Mouse (Mus musculus) liver, postnatal 0 days (tissue): ENCODE measurements around the gene Anp32b. TPM values are rescaled to one million over a fixed set of nuclear protein-coding genes. Genes with fewer than 3 reads are reported as not detected.

Source experiments
- ATAC-seq: fragments of 200-750 bp; cut with Nextera tagmentation; 2 replicates; pipeline ENCODE4 v1.8.0; 2017; ENCODE audit warnings: mild to moderate bottlenecking, moderate library complexity
- DNase-seq: peaks from one replicate; pipeline ENCODE4 v3.0.0-alpha.2; 2016
- H3K27ac ChIP-seq: fragments of 300-500 bp; sonication (generic); 2 replicates; pipeline ENCODE4 v1.5.1; 2014; ENCODE audit warnings: antibody characterized with exemption, moderate library complexity, mild to moderate bottlenecking, low read depth
- H3K27me3 ChIP-seq: fragments of 300-500 bp; sonication (generic); 2 replicates; pipeline ENCODE4 v1.6.1; 2014; ENCODE audit warnings: low read length, control low read depth, mixed read lengths; ENCODE audit not compliant: insufficient read depth
- H3K36me3 ChIP-seq: fragments of 300-500 bp; sonication (generic); replicated peaks from 2 replicates; pipeline ENCODE4 v1.6.1; 2014; ENCODE audit warnings: mild to moderate bottlenecking, control low read depth, low read length, moderate library complexity, mixed read lengths; ENCODE audit not compliant: insufficient read depth
- H3K4me1 ChIP-seq: fragments of 300-500 bp; sonication (generic); 2 replicates; pipeline ENCODE4 v1.6.1; 2014; ENCODE audit warnings: antibody characterized with exemption, mild to moderate bottlenecking, control low read depth; ENCODE audit not compliant: insufficient read depth
- H3K4me2 ChIP-seq: fragments of 300-500 bp; sonication (generic); 2 replicates; pipeline ENCODE4 v1.6.1; 2014; ENCODE audit warnings: low read depth, mild to moderate bottlenecking, low read length, moderate library complexity, mixed read lengths
- H3K4me3 ChIP-seq: fragments of 300-500 bp; sonication (generic); 2 replicates; pipeline ENCODE4 v1.5.1; 2014; ENCODE audit warnings: low read depth, low read length
- H3K9ac ChIP-seq: fragments of 300-500 bp; sonication (generic); replicated peaks from 2 replicates; pipeline ENCODE4 v1.6.1; 2014; ENCODE audit warnings: mild to moderate bottlenecking, moderate library complexity
- H3K9me3 ChIP-seq: fragments of 300-500 bp; sonication (generic); 2 replicates; pipeline ENCODE4 v1.6.1; 2016; ENCODE audit warnings: mild to moderate bottlenecking, control low read depth, low read length, mixed read lengths
- CTCF ChIP-seq: sonication (generic); IDR thresholded peaks from 2 replicates; pipeline ENCODE4 v1.5.1; 2016; ENCODE audit warnings: antibody characterized with exemption, low read depth
- EP300 ChIP-seq: IDR thresholded peaks from 2 replicates; pipeline ENCODE4 v1.6.1; 2016; ENCODE audit warnings: antibody characterized with exemption, low read depth, mild to moderate bottlenecking
- WGBS: fragments of 180-500 bp; shearing (Covaris S2); extraction: QIAGEN DNeasy Blood & Tissue Kit; methylation state at CpG from one replicate; pipeline ENCODE4 v1.1.7; 2014; ENCODE audit not compliant: insufficient replicate concordance; 5-methylcytosine and 5-hydroxymethylcytosine counted together
- polyA plus RNA-seq: library from polyadenylated mRNA; unstranded; fragments of >200 nt; fragmentation: Nextera tagmentation; extraction: Ambion mirVana; gene quantifications from 2 replicates; pipeline ENCODE4 v1.2.1, GENCODE M21; 2015

Gene Anp32b
- 184 and 188 TPM in 2 replicates for polyA plus RNA-seq

DNA sequence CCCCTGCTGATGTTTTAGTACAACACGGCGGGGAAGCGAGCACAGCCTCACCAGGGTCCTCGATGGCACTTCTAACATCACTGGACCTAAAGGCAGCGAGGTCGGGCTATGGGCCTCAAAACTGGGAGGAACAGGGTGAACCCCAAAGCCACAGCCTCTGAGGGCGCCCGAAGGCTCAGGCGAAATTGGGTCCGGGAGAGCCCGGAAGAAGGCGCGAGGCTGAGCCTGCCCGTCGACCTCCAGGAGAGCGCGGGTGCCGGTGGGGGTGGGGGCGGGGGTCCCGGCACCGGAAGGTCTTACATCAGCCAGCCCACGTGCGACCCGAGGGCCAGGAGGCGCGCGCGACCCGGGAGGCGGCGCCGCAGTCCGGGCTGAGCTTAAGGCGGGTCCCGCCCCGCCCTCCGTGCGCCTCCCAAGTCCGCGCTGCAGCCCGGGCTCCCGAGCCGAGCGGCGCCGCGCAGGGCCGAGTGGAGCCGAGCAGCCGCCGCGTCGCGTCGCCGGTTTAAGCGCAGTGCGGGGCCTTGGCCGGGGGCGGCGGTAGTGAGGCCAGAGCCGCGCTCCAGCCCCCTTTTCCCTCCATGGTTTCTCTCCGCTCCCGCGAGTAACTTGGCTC is at the start of gene Anp32b:
Gene Anp32b (plus strand): TSS at position 384 of the 613 bp plus-strand sequence.
- H3K9me3 ChIP-seq: no peaks in the 10 kb centered on the region
- peak within 1 kb of the TSS; percentile 94 for H3K27ac ChIP-seq
- peak within 1 kb of the TSS; percentile 70 for H3K4me3 ChIP-seq
- H3K9ac ChIP-seq: peak within 1 kb of the TSS; percentile 88
- DNase-seq (peak; percentile 94), ATAC-seq (peak; percentile 89)
- 0 out of 2 replicates have a peak, but pooled peaks cover 3% of the 10 kb centered on the region for H3K36me3 ChIP-seq
- TF ChIP-seq EP300 (no peak), CTCF (peak; percentile 75)
- H3K4me2 ChIP-seq: peak within 1 kb of the TSS; percentile 75
- peaks cover 54% of the 10 kb centered on the region for H3K4me1 ChIP-seq
- H3K27me3 ChIP-seq: no peaks in the 10 kb centered on the region
- under 1% methylated on average over 54 of the region's 66 CpGs for WGBS

DNA sequence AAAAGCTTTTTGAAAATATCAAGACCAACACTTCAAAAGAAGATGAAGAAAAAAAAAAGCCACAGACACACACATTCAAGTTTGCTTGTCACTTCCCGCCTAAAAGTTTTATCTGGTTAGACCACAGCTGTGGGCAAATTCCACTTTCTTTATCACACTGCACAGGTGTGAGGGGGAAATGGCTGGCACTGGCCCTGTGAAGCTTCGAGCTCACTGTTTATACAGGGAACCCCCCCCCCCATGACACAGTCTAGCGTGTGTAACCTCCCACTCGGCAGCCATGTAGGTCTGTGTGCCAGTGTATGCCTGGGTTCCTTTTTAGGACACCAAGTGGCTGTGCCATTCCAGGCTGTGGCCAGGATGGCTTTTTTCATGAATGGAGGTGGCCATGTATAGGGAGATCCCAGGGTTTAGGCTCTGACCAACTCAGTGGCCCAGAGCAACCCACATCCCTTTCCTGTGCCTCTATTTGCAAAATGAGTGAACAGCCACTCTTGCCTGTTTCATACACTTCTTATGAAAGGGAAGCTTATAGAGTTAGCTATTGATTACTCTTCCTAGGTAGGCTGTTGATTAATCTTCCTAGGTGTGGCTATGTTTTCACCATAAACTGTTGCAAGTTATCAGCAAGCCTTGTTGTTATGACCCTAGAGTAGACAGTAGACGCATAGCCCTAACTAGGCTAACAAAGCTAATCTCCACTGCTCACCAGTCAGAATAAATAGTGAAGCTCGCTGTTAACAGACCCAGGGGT is 46.5 kb upstream of the Anp32b start:
- H3K9me3 ChIP-seq: no peaks in the 10 kb centered on the region
- H3K4me2 ChIP-seq: peak overlapping the region; percentile 65
- peaks cover 20% of the 10 kb centered on the region for H3K36me3 ChIP-seq
- DNase-seq (peak; percentile 75), ATAC-seq (peak; percentile 88)
- H3K9ac ChIP-seq: peak overlapping the region; percentile 81
- no peaks in the 10 kb centered on the region for H3K27me3 ChIP-seq
- H3K27ac ChIP-seq: peak overlapping the region; percentile 89
- whole genome bisulfite sequencing: 31% methylated on average over 6 of the region's 6 CpGs
- H3K4me1 ChIP-seq: peaks cover 41% of the 10 kb centered on the region
- peak overlapping the region; percentile 54 for H3K4me3 ChIP-seq
- peak; percentile 99 for TF ChIP-seq EP300
- no peak for TF ChIP-seq CTCF

DNA sequence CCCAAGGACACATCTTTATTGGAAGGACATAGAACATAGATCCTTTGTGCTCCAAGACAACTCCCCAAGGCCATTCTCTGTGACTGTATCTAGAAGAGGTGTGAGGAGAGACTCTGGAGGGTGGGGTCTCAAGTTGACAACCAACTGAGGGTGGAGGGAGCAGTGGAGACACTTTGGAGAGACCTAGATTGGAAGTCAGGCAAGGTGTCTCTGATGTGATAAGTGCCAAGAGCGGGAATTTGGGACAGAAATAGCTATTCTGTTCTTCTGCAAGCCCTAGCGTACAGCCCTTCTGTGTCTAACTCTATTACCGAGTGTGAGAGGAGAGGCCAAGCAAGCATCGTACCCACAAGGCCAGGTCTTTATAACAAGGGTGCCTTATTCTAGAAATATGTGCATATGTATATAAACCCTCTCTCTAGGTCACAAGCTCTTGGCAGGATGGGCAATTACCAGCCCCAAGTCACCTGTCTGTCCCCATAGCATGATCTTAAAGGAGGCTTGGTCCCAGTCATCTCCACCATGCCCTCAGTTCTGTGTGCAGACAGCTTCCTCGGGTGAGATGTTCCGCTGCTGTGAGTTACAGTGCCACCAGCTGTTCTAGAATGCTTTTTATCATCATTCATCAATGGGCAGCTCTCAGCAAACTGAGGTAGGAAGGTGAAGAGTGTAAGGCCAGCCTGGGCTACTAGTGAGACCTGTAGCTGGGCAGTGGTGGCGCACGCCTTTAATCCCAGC is 43.6 kb upstream of the Anp32b start:
- 66% methylated on average over 8 of the region's 8 CpGs for WGBS
- DNase-seq (peak; percentile 54), ATAC-seq (peak; percentile 65)
- H3K4me2 ChIP-seq: peak overlapping the region; percentile 48
- peak; percentile 99 for TF ChIP-seq EP300
- no peak for TF ChIP-seq CTCF
- H3K4me3 ChIP-seq: no peak overlapping the region
- no peaks in the 10 kb centered on the region for H3K27me3 ChIP-seq
- H3K27ac ChIP-seq: peak overlapping the region; percentile 95
- H3K4me1 ChIP-seq: peaks cover 61% of the 10 kb centered on the region
- peak overlapping the region; percentile 1 for H3K9ac ChIP-seq
- no peaks in the 10 kb centered on the region for H3K9me3 ChIP-seq
- no peaks in the 10 kb centered on the region; the same call in 1 of the 2 replicates for H3K36me3 ChIP-seq

- peak overlapping the region; percentile 95 for H3K27ac ChIP-seq
These were observed 40.0 kb upstream of the Anp32b start for GRCm38 (mm10) chr4:46410677-46411076.

DNA sequence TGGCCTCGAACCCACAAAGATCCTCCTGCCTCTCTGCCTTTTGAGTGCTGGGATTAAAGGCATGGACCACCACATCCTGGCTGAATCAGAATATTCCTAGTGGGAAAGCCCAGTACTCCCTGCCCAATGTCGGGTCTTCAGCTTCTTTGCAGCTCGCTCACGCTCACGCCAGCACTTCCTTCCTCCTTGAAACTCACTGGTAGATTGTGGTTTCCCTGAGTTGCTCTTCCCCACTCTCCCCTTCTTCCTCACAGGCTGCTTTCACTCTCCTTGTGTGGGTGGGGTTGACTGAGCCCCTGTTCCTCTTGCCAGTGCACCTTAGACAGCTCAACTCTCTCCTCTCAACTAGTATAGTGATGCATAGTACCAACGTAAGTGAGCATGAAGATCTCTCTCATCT is 39.2 kb upstream of the Anp32b start:
- Histone ChIP-seq H3K4me3 (no peak overlapping the region), H3K4me1 (peaks cover 45% of the 10 kb centered on the region)

More at GRCm38 (mm10) chr4:46410677-46411076, 40.0 kb upstream of the Anp32b start:
- WGBS: 56% methylated on average over 5 of the region's 5 CpGs
- Histone ChIP-seq H3K4me2 (peak overlapping the region; percentile 64), H3K9me3 (no peaks in the 10 kb centered on the region), H3K9ac (peak overlapping the region; percentile 44), H3K4me1 (peaks cover 51% of the 10 kb centered on the region), H3K4me3 (no peak overlapping the region), H3K27me3 (no peaks in the 10 kb centered on the region), H3K36me3 (no peaks in the 10 kb centered on the region)
- DNase-seq (peak; percentile 58), ATAC-seq (peak; percentile 79)
- peak; percentile 99 for TF ChIP-seq EP300
- TF ChIP-seq CTCF: no peak

More for the DNA sequence above, 39.2 kb upstream of the Anp32b start:
- WGBS: 35% methylated on average over 6 of the region's 6 CpGs
- Histone ChIP-seq H3K36me3 (no peaks in the 10 kb centered on the region), H3K27me3 (no peaks in the 10 kb centered on the region), H3K9me3 (no peaks in the 10 kb centered on the region), H3K9ac (peak overlapping the region; percentile 57), H3K4me2 (peak overlapping the region; percentile 64), H3K27ac (peak overlapping the region; percentile 95)
- no peak for TF ChIP-seq CTCF
- TF ChIP-seq EP300: no peak
- no peak for ATAC-seq
- no peak for DNase-seq
